In genomic region chr6:41136717-41137400, GRCm38 (mm10) we compare ENCODE assay signal across 9 mouse cellular contexts.
DNase-seq lines count a peak whose midpoint lies in the region; ATAC-seq and TF ChIP-seq lines count a peak whose summit lies in the region.
"Had no signal": no experiment of that assay in that cellular context is flagged by ENCODE, and none has a peak within 500 bp of the region (broad histone marks: within the 10 kb centered on the region; RNA-seq: fewer than 3 reads in every experiment).

No protein-coding gene starts in this region.

- no peak overlapping the region for H3K9ac ChIP-seq in intestine, embryonic 14.5 days (ENCODE audit: low read length)
- H3K9ac ChIP-seq in intestine, embryonic 16.5 days (ENCODE audit: low read depth, low read length), result no peak overlapping the region
- no peak overlapping the region for H3K9ac ChIP-seq in hindbrain, embryonic 11.5 days (ENCODE audit: low read depth, low read length)
- no peak overlapping the region for H3K9ac ChIP-seq in midbrain, postnatal 0 days (replicated peaks; ENCODE audit: low read length, poor library complexity, severe bottlenecking)

- H3K4me2 ChIP-seq in intestine, embryonic 14.5 days (ENCODE audit: low read length), result no peak overlapping the region
- no peak overlapping the region for H3K4me2 ChIP-seq in intestine, embryonic 16.5 days (ENCODE audit: low read depth, low read length)
- H3K4me2 ChIP-seq in hindbrain, embryonic 11.5 days (replicated peaks; ENCODE audit: low read depth, low read length), result no peak overlapping the region
- no peak overlapping the region for H3K4me2 ChIP-seq in midbrain, postnatal 0 days (ENCODE audit: low read depth, low read length, poor library complexity, severe bottlenecking)

- H3K9me3 ChIP-seq in intestine, embryonic 14.5 days (ENCODE audit: control insufficient read depth, low read length), result no peaks in the 10 kb centered on the region
- no peaks in the 10 kb centered on the region for H3K9me3 ChIP-seq in intestine, embryonic 16.5 days (ENCODE audit: control insufficient read depth, low read length)
- no peaks in the 10 kb centered on the region for H3K9me3 ChIP-seq in hindbrain, embryonic 11.5 days (ENCODE audit: control insufficient read depth, low read length)
- no peaks in the 10 kb centered on the region for H3K9me3 ChIP-seq in midbrain, postnatal 0 days (ENCODE audit: low read length)

- H3K27ac ChIP-seq in intestine, embryonic 14.5 days (ENCODE audit: low read depth), result no peak overlapping the region
- no peak overlapping the region for H3K27ac ChIP-seq in intestine, embryonic 16.5 days (ENCODE audit: low read length)
- no peak overlapping the region for H3K27ac ChIP-seq in hindbrain, embryonic 11.5 days (ENCODE audit: low read depth, low read length)
- no peak overlapping the region for H3K27ac ChIP-seq in midbrain, postnatal 0 days (ENCODE audit: low read depth, low read length)

- H3K36me3 ChIP-seq in intestine, embryonic 14.5 days (ENCODE audit: control insufficient read depth, insufficient read depth, low read length), result no peaks in the 10 kb centered on the region
- H3K36me3 ChIP-seq in intestine, embryonic 16.5 days (ENCODE audit: control insufficient read depth, insufficient read depth, low read length), result no peaks in the 10 kb centered on the region
- H3K36me3 ChIP-seq in hindbrain, embryonic 11.5 days (ENCODE audit: control insufficient read depth, insufficient read depth, low read length), result no peaks in the 10 kb centered on the region
- no peaks in the 10 kb centered on the region for H3K36me3 ChIP-seq in midbrain, postnatal 0 days (ENCODE audit: insufficient read depth, low read length)

- H3K4me1 ChIP-seq in intestine, embryonic 14.5 days (replicated peaks; ENCODE audit: control insufficient read depth, insufficient read depth, low read length), result no peaks in the 10 kb centered on the region
- H3K4me1 ChIP-seq in intestine, embryonic 16.5 days (ENCODE audit: control insufficient read depth, insufficient read depth, low read length), result no peaks in the 10 kb centered on the region
- H3K4me1 ChIP-seq in hindbrain, embryonic 11.5 days (replicated peaks; ENCODE audit: control insufficient read depth, insufficient read depth, low read length), result no peaks in the 10 kb centered on the region
- no peaks in the 10 kb centered on the region for H3K4me1 ChIP-seq in midbrain, postnatal 0 days (ENCODE audit: insufficient read depth, low read length)

- H3K27me3 ChIP-seq in intestine, embryonic 14.5 days (replicated peaks; ENCODE audit: control insufficient read depth, insufficient read depth, low read length), result no peaks in the 10 kb centered on the region
- no peaks in the 10 kb centered on the region for H3K27me3 ChIP-seq in intestine, embryonic 16.5 days (replicated peaks; ENCODE audit: control insufficient read depth, insufficient read depth, low read length)
- no peaks in the 10 kb centered on the region for H3K27me3 ChIP-seq in hindbrain, embryonic 11.5 days (ENCODE audit: control insufficient read depth, insufficient read depth, low read length)
- no peaks in the 10 kb centered on the region for H3K27me3 ChIP-seq in midbrain, postnatal 0 days (ENCODE audit: insufficient read depth, low read length)

- peak; percentile 97 for TF ChIP-seq CTCF in midbrain, postnatal 0 days (IDR thresholded peaks at IDR 0.05)

- H3K4me3 ChIP-seq in intestine, embryonic 14.5 days (ENCODE audit: low read depth, low read length), result no peak overlapping the region
- no peak overlapping the region for H3K4me3 ChIP-seq in intestine, embryonic 16.5 days (ENCODE audit: low read length)
- no peak overlapping the region for H3K4me3 ChIP-seq in hindbrain, embryonic 11.5 days (ENCODE audit: low read depth, low read length)
- H3K4me3 ChIP-seq in midbrain, postnatal 0 days (ENCODE audit: low read depth, low read length), result no peak overlapping the region
- H3K4me3 ChIP-seq: erythroblast, embryonic 14.5 days had no signal

- DNase-seq in intestine, embryonic 14.5 days (ENCODE audit: low spot score), result peak; percentile 55
- DNase-seq in MEL-GATA-1-ER (ENCODE audit: extremely low read depth, low read depth), result peak; percentile 30
- peak; percentile 76 for DNase-seq in hindbrain, embryonic 11.5 days (ENCODE audit: low spot score)
- DNase-seq in left cerebral cortex, postnatal 25 days (ENCODE audit: low spot score in 2 of 2), result peak; percentile 54 to 74
- peak; percentile 86 for DNase-seq in midbrain, postnatal 0 days (ENCODE audit: low spot score)
- peak; percentile 34 for DNase-seq in telencephalon, adult 2 months (ENCODE audit: low read depth, low spot score)

- intact Hi-C loops in left cerebral cortex, postnatal 25 days (cut with DNase I), result no loop called here

- 31% methylated on average over 6 of the region's 6 CpGs for WGBS in intestine, embryonic 14.5 days
- WGBS in intestine, embryonic 16.5 days, result 31% methylated on average over 6 of the region's 6 CpGs
- WGBS in hindbrain, embryonic 11.5 days, result 37% methylated on average over 6 of the region's 6 CpGs
- whole genome bisulfite sequencing in midbrain, postnatal 0 days, result 28% methylated on average over 6 of the region's 6 CpGs

- ATAC-seq in intestine, embryonic 14.5 days (replicated peaks; ENCODE audit: low FRiP score, low TSS enrichment, low read depth), result peak; percentile 68; the same call in 1 of the 2 replicates
- no peak for ATAC-seq in intestine, embryonic 16.5 days
- peak; percentile 90 for ATAC-seq in common myeloid progenitor, adult 5-6 weeks (replicated peaks; ENCODE audit: low read depth, poor library complexity, severe bottlenecking)
- ATAC-seq in hindbrain, embryonic 11.5 days (ENCODE audit: low FRiP score), result peak; percentile 67
- peak; percentile 49; the same call in 1 of the 2 replicates for ATAC-seq in midbrain, postnatal 0 days (ENCODE audit: low FRiP score)

Comparison
In these comparisons a context has a peak if more than half of its experiments do, and no peak if none do; other contexts are left out.
1. DNase-seq: peak in every context shown above with its lines; median percentile 86 in midbrain, postnatal 0 days; 76 in hindbrain, embryonic 11.5 days; 64 in left cerebral cortex, postnatal 25 days; 55 in intestine, embryonic 14.5 days; 34 in telencephalon, adult 2 months; 30 in MEL-GATA-1-ER.